Mouse (Mus musculus) heart, adult 10 weeks (tissue): Measurements from ENCODE around the gene Csf3. TPM values are rescaled to one million over a fixed set of nuclear protein-coding genes. Genes with fewer than 3 reads are reported as not detected.

Source experiments
- polyA plus RNA-seq: library from polyadenylated mRNA; stranded (reverse); fragments of 350-450 nt; fragmentation: Illumina TruSeq; extraction: RNeasy Lipid Tissue Mini Kit (QIAGEN cat#74804); gene quantifications from one replicate; pipeline ENCODE4 v1.2.3, GENCODE M21; 2014; ENCODE audit warnings: low read depth, low replicate concordance

Csf3 gene
- polyA plus RNA-seq: not detected

DNA sequence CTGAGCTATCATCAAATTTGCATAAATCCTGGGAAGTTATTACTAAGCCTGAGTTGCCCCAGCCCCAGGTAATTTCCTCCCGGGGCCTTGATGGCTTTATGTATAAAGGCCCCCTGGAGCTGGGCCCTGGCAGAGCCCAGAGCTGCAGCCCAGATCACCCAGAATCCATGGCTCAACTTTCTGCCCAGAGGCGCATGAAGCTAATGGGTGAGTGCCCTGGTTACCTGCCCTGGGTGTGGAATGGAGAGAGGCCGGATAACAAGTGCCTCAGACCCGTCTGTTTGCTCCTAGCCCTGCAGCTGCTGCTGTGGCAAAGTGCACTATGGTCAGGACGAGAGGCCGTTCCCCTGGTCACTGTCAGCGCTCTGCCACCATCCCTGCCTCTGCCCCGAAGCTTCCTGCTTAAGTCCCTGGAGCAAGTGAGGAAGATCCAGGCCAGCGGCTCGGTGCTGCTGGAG is at the start of gene Csf3:
Gene Csf3, plus strand, starts transcription at position 51 of the 458 bp plus-strand sequence.

DNA sequence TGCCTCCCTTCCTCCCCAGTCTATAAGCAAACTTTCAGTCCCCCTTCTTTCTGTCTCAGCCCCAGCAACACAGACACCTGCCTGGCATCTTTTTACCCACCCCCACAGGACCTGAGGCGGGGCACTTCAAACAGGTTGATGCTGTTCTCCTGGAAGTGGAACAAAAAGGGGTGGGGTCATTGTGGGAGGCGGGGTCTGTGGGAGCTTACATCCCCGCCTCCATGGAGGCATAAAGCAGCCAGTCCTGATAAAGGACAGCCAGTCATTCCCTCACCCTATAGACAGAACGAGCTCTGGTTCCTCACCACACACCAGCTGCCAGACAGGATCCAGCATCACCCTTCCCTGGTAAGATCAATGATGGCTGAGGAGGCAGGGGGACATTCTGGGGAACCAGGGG is 37.0 kb upstream of the Csf3 start, which contains the start of gene Gsdma:
Gene Gsdma, plus strand, starts transcription at position 261 of the 400 bp plus-strand sequence.

DNA sequence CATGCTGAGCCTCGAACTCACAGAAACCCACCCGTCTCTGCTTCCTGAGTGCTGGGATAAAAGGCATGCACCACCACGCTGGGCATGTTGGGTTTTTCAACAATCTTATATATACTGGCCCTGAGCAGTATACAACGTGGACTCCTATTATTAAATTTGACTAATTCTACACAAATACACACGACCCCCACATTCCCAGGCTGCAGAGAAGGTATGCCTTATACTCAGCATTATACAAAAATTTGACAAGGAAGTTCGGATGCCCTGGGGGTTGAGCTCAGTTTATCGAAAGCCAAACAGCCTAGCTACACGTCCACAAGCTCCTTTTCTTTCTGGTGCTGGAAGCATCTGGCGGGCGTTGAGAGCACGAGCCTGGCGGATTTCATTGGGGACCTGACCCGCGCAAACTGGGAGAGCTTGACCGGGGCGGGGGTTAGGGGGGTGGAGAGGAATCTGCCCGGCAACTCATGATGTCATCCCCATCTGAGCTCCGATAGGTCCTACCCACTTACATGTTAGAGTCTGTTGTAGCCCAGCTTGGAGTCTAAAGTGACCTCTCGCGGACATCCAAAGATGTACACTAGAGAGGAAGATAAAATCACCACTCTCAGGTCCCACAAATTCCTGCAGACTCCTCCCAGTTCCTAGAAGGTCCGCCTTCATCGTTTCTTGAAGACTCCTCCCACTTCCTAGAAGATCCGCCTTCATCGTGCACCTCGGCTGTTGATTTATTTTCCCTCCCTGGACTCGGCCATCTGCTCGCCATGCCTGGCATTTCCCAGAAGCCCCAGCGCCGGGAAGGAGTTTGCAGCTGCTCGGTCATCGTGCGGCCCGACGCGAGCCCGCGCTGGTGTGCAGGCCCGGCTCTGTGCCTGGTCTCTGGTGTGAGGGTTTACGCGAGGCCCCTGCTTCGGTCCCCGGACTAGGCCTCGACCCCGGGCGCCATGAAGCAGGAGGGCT is 19.0 kb upstream of the Csf3 start, which contains the start of gene Psmd3:
Gene Psmd3, plus strand, starts transcription at position 769 of the 960 bp plus-strand sequence.

DNA sequence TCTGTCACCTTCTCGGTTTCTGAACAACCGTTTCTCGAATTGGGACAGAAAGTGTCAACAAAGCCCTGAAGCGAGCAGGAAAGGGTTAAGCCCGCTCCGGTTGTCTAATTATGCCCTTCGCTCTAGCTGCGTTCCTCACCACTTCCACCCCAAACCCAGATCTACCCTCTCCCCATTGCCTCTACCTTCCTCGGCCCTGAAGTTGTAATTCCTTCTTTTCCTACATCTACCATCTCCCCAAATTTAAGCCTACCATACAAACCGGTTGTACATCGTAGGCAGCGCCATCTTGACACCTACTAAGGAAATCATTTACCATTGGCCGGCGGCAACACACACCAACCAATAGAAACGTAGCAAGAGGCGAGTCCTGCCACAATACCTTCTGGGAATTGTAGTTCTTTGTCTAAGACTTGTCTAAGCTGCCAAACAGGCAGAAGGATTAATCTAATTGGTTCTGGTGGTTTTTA is 28.1 kb downstream of the Csf3 start, which contains the start of gene Med24:
Gene Med24, minus strand, starts transcription at position 317 of the 470 bp plus-strand sequence.

DNA sequence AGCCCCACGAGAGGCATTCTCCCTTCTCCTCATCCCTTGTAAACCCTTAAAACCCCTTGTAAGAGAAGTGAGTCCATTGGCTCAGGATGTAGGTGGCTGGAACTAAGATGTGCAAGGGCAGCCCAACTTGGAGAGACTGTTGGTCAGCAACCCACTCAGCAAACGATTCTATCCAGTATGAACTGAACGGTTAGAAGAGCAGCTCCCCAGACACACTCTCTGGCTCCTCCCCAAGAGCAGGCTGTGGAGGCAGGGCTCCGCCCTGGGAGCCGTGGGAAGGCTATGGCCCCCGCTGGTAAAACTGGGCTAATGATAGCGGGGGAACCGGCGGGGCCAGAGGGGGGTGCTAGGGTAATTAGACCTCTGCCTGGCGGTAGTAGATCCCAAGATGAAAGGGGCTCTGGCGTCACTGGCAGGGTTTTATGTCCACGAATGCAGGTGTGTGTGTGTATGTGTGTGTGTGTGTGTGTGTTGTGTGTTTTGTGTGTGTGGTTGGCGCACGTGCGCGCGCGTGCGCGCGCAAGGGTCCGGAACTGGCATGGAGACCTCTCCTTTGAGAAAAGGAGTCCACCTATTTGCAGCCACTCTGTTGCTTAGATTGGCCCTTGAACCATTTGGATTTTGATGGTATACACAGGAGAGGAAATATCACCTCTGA is 39.5 kb downstream of the Csf3 start, which contains the start of gene Thra:
Gene Thra, plus strand, starts transcription at position 246 of the 658 bp plus-strand sequence.

Other genes with a start within 250 kb of the Csf3 start
- 0.24 TPM for gene Ikzf3, start 155.2 kb upstream of the Csf3 start, polyA plus RNA-seq
- gene Zpbp2, start 150.2 kb upstream of the Csf3 start, polyA plus RNA-seq: not detected
- gene Ormdl3, start 113.9 kb upstream of the Csf3 start, polyA plus RNA-seq: 55.4 TPM
- gene Lrrc3c, start 103.0 kb upstream of the Csf3 start, polyA plus RNA-seq: not detected
- gene Gm12355, start 75.6 kb upstream of the Csf3 start, polyA plus RNA-seq: not detected
- gene Gsdma3, start 74.9 kb upstream of the Csf3 start, polyA plus RNA-seq: not detected
- gene Gsdma2, start 54.5 kb upstream of the Csf3 start, polyA plus RNA-seq: not detected
- not detected for gene Gsdma, start 36.9 kb upstream of the Csf3 start, polyA plus RNA-seq
- 106 TPM for gene Psmd3, start 18.7 kb upstream of the Csf3 start, polyA plus RNA-seq
- 37.3 TPM for gene Med24, start 28.2 kb downstream of the Csf3 start, polyA plus RNA-seq
- gene Thra, start 39.4 kb downstream of the Csf3 start, polyA plus RNA-seq: 99.6 TPM
- 43.3 TPM for gene Nr1d1, start 74.1 kb downstream of the Csf3 start, polyA plus RNA-seq
- 72.5 TPM for gene Msl1, start 94.3 kb downstream of the Csf3 start, polyA plus RNA-seq
- 20.0 TPM for gene Casc3, start 103.6 kb downstream of the Csf3 start, polyA plus RNA-seq
- 2.1 TPM for gene Rapgefl1, start 135.5 kb downstream of the Csf3 start, polyA plus RNA-seq
- 5.2 TPM for gene Wipf2, start 162.4 kb downstream of the Csf3 start, polyA plus RNA-seq
- 0.29 TPM for gene Cdc6, start 206.5 kb downstream of the Csf3 start, polyA plus RNA-seq
- gene Rara, start 226.6 kb downstream of the Csf3 start, polyA plus RNA-seq: 8.3 TPM